Mouse (Mus musculus): Measurements from ENCODE around the gene Etl4.
"Not testable (repeated sequence)": the region's sequence is repeated elsewhere in the genome, so short reads cannot be mapped to it uniquely, and the experiment has no call there.

Etl4 gene

GRCm38 (mm10) chr2:20642818-20643217 lies 733.2 kb downstream of the Etl4 start:
- no peak for DNase-seq (ENCODE audit: low read depth, low spot score)

GRCm38 (mm10) chr2:20649817-20650216 lies 740.2 kb downstream of the Etl4 start:
- DNase-seq (ENCODE audit: low read depth, low spot score) = no peak

- no peak for DNase-seq (ENCODE audit: low read depth, low spot score)
Observed at GRCm38 (mm10) chr2:20653116-20653515, 743.5 kb downstream of the Etl4 start.

- DNase-seq (ENCODE audit: low read depth, low spot score) = no peak
Observed at GRCm38 (mm10) chr2:20654058-20654457, 744.5 kb downstream of the Etl4 start.

GRCm38 (mm10) chr2:20654598-20655340 lies 745.2 kb downstream of the Etl4 start:
- DNase-seq (ENCODE audit: low read depth, low spot score) = no peak

GRCm38 (mm10) chr2:20655341-20655612 lies 745.7 kb downstream of the Etl4 start:
- no peak for DNase-seq (ENCODE audit: low read depth, low spot score)

GRCm38 (mm10) chr2:20657856-20658255 lies 748.3 kb downstream of the Etl4 start:
- DNase-seq (ENCODE audit: low read depth, low spot score) = no peak

GRCm38 (mm10) chr2:20661841-20662240 lies 752.3 kb downstream of the Etl4 start:
- DNase-seq (ENCODE audit: low read depth, low spot score) = no peak

GRCm38 (mm10) chr2:20662696-20663095 lies 753.1 kb downstream of the Etl4 start:
- no peak for DNase-seq (ENCODE audit: low read depth, low spot score)

- no peak for DNase-seq (ENCODE audit: low read depth, low spot score)
Observed at GRCm38 (mm10) chr2:20665309-20665971, 755.9 kb downstream of the Etl4 start.

GRCm38 (mm10) chr2:20666051-20666478 lies 756.5 kb downstream of the Etl4 start:
- no peak for DNase-seq (ENCODE audit: low read depth, low spot score)

GRCm38 (mm10) chr2:20667876-20668275 lies 758.3 kb downstream of the Etl4 start:
- no peak for DNase-seq (ENCODE audit: low read depth, low spot score)

GRCm38 (mm10) chr2:20668276-20669030 lies 758.9 kb downstream of the Etl4 start:
- not testable (repeated sequence) for DNase-seq (ENCODE audit: low read depth, low spot score)

- DNase-seq (ENCODE audit: low read depth, low spot score) = no peak
Observed at GRCm38 (mm10) chr2:20669367-20669766, 759.8 kb downstream of the Etl4 start.

GRCm38 (mm10) chr2:20671546-20672255 lies 762.1 kb downstream of the Etl4 start:
- no peak for DNase-seq (ENCODE audit: low read depth, low spot score)

GRCm38 (mm10) chr2:20672281-20672680 lies 762.7 kb downstream of the Etl4 start:
- no peak for DNase-seq (ENCODE audit: low read depth, low spot score)

- peak; percentile 4 for DNase-seq (ENCODE audit: low read depth, low spot score)
Observed at GRCm38 (mm10) chr2:20672803-20673603, 763.4 kb downstream of the Etl4 start.

- peak; percentile 8 for DNase-seq (ENCODE audit: low read depth, low spot score)
Observed at GRCm38 (mm10) chr2:20676379-20676778, 766.8 kb downstream of the Etl4 start.

- DNase-seq (ENCODE audit: low read depth, low spot score) = no peak
Observed at GRCm38 (mm10) chr2:20678793-20679192, 769.2 kb downstream of the Etl4 start.

- not testable (repeated sequence) for DNase-seq (ENCODE audit: low read depth, low spot score)
Observed at GRCm38 (mm10) chr2:20682203-20682602, 772.6 kb downstream of the Etl4 start.

GRCm38 (mm10) chr2:20689389-20689788 lies 779.8 kb downstream of the Etl4 start:
- DNase-seq (ENCODE audit: low read depth, low spot score) = no peak

All from c-Kit-negative CD71-positive TER-119-positive erythroid progenitor cells, embryonic 14.5 days (primary cell).